Mouse (Mus musculus): ENCODE data around the gene Pelp1.
"Not testable (repeated sequence)": the region's sequence is repeated elsewhere in the genome, so short reads cannot be mapped to it uniquely, and the experiment has no call there.

Gene Pelp1

DNA sequence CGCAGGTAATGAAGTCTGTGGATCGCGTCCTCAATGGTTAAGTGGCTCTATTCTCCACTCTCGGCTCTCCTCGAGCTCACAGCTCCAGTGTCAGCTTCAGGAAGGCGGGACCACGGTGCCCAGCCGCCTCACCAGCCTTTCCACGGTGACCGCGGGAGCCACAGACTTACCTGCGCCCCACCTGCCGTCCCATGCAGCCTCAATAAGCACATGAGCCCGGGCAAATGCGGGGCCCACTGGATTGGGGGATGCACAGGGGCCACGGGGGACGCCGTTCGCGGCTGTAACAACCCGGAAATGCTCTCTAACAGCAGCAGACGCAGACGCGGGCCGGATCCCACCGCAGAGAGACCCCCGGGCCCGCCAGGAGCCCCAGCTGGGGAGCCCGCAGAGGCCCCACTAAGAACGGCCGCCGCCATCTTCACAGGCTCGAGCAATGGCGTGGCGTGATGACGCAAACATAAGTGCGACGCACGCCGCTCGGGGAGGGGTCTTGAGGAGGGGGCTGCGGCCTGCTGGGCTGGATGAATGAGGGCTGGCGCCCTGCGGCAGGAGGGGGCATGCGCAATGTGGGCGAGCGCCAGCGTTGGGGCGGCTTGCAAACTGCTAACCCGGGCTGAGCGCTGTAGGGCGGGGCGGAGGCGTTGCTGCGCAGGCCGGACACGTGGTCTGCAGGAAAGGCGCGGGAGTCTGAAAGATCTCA is at the start of gene Pelp1:
Gene Pelp1 (minus strand): TSS at position 438 of the 703 bp plus-strand sequence.
- DNase-seq (ENCODE audit: low spot score), result peak; percentile 86

GRCm38 (mm10) chr11:70458688-70459600 is 49.1 kb upstream of the Pelp1 start, which contains the start of gene Zmynd15:
Zmynd15 (plus strand) TSS chr11:70459433.
- DNase-seq (ENCODE audit: low spot score), result no peak

GRCm38 (mm10) chr11:70453261-70454044 is 43.6 kb upstream of the Pelp1 start:
- no peak for DNase-seq (ENCODE audit: low spot score)

GRCm38 (mm10) chr11:70451797-70452498 is 42.1 kb upstream of the Pelp1 start, which contains the start of gene Med11:
Med11 (plus strand) TSS chr11:70451919.
- peak; percentile 95 for DNase-seq (ENCODE audit: low spot score)

DNA sequence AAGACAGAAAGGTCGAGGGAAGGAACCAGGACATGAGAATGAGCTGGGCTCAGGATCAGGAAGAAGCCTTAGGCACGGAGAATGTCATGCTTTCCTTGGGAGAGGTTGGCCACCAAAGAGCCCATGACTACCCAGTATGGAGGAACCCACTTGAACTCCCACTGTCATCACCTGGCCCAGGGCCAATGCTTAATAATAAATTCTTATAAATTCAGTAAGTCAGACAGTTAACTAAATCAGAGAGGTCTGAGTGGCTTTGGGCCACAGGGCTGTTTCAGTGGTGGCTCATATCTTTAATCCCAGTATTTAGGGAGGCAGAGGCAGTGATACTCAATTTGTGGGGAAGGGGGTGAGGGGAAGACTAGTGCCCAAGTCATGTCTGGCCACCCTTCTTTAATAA is 41.1 kb upstream of the Pelp1 start:
- DNase-seq (ENCODE audit: low spot score), result no peak

DNA sequence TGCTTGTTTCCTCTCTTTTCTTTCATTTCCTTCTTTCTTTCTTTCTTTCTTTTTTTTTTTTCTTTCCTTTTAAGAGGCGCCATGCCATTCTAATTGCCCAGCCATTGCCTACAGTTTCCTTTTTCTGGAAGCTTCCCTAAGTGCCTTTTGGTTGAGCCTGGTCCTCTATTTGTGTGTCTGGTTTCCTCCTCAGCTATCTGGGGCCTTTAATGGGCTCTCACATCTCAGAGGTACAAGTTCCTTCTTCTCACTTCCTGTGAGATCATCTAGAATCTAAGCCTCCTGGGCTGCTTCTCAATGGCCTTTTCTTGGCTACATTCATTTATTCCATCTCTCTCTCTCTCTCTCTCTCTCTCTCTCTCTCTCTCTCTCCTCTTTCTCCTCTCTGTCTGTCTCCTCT is 37.5 kb upstream of the Pelp1 start:
- DNase-seq (ENCODE audit: low spot score), result no peak

GRCm38 (mm10) chr11:70446756-70447155 is 36.9 kb upstream of the Pelp1 start:
- peak; percentile 43 for DNase-seq (ENCODE audit: low spot score)

DNA sequence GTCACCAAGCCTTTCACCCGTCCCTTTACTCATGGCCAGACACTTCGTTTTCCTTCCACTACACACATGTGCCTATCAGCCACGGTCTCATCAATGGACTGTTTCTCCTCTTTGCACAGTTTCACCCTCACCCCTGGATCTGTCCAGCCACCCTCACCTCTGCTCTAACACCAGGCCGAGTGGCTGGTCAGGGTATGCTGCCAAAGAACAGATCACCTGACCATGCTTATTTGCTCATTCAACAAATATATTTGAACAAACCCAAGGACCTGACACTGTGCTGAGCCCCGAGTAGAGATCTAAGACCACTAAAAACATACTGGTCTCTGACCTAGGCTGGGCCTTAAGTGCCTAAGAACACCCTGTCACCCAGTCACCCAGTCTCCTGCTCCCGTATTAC is 34.8 kb upstream of the Pelp1 start:
- no peak for DNase-seq (ENCODE audit: low spot score)

GRCm38 (mm10) chr11:70443964-70444363 is 34.1 kb upstream of the Pelp1 start:
- DNase-seq (ENCODE audit: low spot score), result no peak

- no peak for DNase-seq (ENCODE audit: low spot score)
Measured at GRCm38 (mm10) chr11:70441882-70442281, 32.1 kb upstream of the Pelp1 start.

DNA sequence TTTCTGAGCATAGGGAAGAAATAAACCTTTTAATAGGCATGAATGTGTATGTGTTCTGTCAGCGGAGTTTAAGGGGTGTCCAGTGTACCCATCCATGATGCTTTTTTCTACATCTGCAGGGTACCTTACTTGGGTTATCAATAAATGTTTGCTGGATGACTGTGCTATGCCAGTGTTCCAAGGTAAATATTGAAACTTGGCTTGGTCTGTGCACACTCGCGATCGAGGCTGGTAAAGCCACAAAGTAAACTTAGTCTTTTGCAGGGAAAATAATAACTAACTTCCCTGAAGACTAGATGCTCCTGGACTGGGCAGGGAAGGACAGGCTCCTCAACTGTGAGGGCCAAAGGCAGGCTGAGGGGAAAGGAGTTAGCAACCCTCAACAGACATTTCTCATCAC is 30.8 kb upstream of the Pelp1 start:
- no peak for DNase-seq (ENCODE audit: low spot score)

GRCm38 (mm10) chr11:70438728-70439374 is 29.0 kb upstream of the Pelp1 start:
- no peak for DNase-seq (ENCODE audit: low spot score)

GRCm38 (mm10) chr11:70437426-70437825 is 27.6 kb upstream of the Pelp1 start:
- DNase-seq (ENCODE audit: low spot score), result no peak

GRCm38 (mm10) chr11:70435476-70435875 is 25.6 kb upstream of the Pelp1 start:
- DNase-seq (ENCODE audit: low spot score), result no peak

DNA sequence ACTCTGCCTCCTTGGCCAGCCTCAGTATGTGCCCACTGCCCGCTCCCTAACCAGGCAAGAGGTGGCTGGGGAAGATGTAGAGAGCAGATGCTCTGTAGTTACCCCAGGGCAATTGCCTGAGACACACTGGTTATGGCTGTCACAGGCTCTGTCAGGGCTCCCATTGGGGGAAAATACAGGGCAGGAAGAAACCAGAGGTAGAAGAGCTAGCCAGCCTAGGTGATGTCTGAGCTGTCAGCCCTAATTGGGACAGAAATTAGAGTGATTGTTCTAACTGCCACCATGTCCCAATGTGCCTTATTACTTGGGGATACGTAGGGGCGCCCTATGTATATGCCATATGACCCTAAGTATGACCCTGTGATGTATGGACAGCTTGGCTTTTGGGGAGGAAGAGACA is 24.1 kb upstream of the Pelp1 start:
- no peak for DNase-seq (ENCODE audit: low spot score)

DNA sequence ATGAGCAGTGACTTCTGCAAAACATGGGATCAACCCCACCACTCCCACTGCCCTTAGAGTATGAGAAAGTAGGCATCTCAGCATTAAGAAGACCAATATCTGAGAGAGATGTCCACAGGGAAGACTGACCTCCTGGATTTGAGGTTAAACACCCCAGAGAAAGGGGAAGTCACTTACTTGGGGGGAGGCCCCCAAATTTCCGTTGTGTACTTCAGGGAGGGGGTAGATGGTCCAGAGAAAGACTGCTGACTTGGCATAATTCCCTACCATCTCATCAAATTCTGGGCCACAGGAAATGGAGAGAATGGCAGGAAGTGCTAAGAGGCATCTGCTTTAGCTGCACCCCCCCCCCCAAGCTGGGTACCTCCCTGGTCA is 23.7 kb upstream of the Pelp1 start:
- DNase-seq (ENCODE audit: low spot score), result no peak

- DNase-seq (ENCODE audit: low spot score), result peak; percentile 71
Measured at GRCm38 (mm10) chr11:70432895-70433568, 23.2 kb upstream of the Pelp1 start.

- peak; percentile 97 for DNase-seq (ENCODE audit: low spot score)
Measured at GRCm38 (mm10) chr11:70432048-70432894, 22.4 kb upstream of the Pelp1 start, which contains the start of gene Arrb2. Arrb2 (plus strand) TSS chr11:70432635.

DNA sequence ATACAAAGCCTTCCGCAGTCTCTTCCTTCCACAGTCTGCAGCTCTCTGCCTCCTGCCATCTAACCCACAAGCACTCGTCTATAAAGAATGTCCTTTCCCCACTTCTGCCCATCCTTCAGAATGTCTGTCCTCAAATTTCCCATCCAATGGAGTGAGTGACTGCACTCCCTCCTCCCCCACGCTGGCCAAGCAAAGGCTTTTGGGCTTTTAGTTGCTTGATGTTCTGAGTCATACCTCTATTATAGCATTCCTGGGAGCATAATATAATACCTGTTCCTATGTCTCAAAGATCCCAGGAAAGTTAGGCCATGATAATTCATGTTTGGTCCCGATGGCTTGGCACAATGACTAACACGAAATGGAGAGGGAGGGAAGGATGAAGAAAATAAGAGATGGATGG is 21.7 kb upstream of the Pelp1 start:
- no peak for DNase-seq (ENCODE audit: low spot score)

DNA sequence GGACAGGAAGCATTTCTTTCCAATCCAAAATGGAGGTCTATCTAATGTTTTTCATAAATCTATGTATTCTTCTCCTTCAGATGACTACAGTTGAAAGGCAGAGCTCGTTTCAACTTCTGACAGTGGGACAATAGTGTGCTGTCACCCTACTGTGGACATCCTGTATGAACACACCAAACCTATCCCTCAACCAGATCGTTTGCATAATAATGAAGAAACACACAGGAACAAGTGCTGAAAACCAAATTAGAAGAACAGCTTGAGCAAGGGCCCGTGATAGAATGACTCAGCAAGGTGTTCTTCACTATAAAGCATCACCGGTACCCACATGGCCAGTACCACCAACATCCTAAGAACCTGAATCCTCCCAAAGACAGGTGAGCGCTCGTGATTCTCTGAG is 16.8 kb upstream of the Pelp1 start:
- DNase-seq (ENCODE audit: low spot score), result not testable (repeated sequence)

All from layer of hippocampus, adult 11-12 months (tissue).